Mouse (Mus musculus) megakaryocyte, embryonic 14.5 days (primary cell): ENCODE results near the gene Galnt10. TPM values are rescaled to one million over a fixed set of nuclear protein-coding genes. Genes with fewer than 3 reads are reported as not detected.

ENCODE experiments used
- H3K27me3 ChIP-seq: replicated peaks from 2 replicates; pipeline ENCODE3; 2012; ENCODE audit warnings: inconsistent platforms
- H3K36me3 ChIP-seq: replicated peaks from 2 replicates; pipeline ENCODE3; 2012; ENCODE audit warnings: low read length, inconsistent platforms, mixed read lengths
- H3K4me1 ChIP-seq: 2 replicates; pipeline ENCODE4 v1.6.1; 2012; ENCODE audit warnings: inconsistent platforms
- H3K4me3 ChIP-seq: replicated peaks from 2 replicates; pipeline ENCODE3; 2012; ENCODE audit warnings: moderate library complexity, mild to moderate bottlenecking, inconsistent platforms
- H3K9me3 ChIP-seq: 2 replicates; pipeline ENCODE4 v1.6.1; 2012; ENCODE audit warnings: inconsistent platforms
- FLI1 ChIP-seq: IDR thresholded peaks from 2 replicates; pipeline ENCODE4 v1.6.1; 2012; ENCODE audit warnings: low read length, inconsistent platforms, mixed read lengths
- GATA1 ChIP-seq: IDR thresholded peaks from 3 replicates; pipeline ENCODE4 v1.6.1; 2012; ENCODE audit warnings: mixed read lengths, low read length, inconsistent platforms, borderline replicate concordance
- polyA plus RNA-seq: library from polyadenylated mRNA; stranded (reverse); fragments of >175 nt; gene quantifications from 2 replicates; pipeline ENCODE4 v1.2.3, GENCODE M21; 2012; ENCODE audit warnings: low replicate concordance; ENCODE audit not compliant: insufficient read depth

The Galnt10 gene
- polyA plus RNA-seq, 1 experiment = 0.74 TPM

GRCm38 (mm10) chr11:57696207-57696676 is 51.0 kb downstream of the Galnt10 start:
- Histone ChIP-seq H3K9me3 (no peaks in the 10 kb centered on the region), H3K4me1 (no peaks in the 10 kb centered on the region), H3K27me3 (peaks cover 14% of the 10 kb centered on the region), H3K4me3 (no peak overlapping the region), H3K36me3 (no peaks in the 10 kb centered on the region)
- no peak for TF ChIP-seq FLI1
- no peak for TF ChIP-seq GATA1

- Histone ChIP-seq H3K36me3 (no peaks in the 10 kb centered on the region), H3K4me3 (no peak overlapping the region), H3K9me3 (no peaks in the 10 kb centered on the region), H3K27me3 (peaks cover 14% of the 10 kb centered on the region), H3K4me1 (no peaks in the 10 kb centered on the region)
- no peak for TF ChIP-seq GATA1
- no peak for TF ChIP-seq FLI1
Observed at GRCm38 (mm10) chr11:57696807-57697251, 51.6 kb downstream of the Galnt10 start.

- TF ChIP-seq FLI1 (no peak), GATA1 (no peak)
- Histone ChIP-seq H3K4me1 (no peaks in the 10 kb centered on the region), H3K36me3 (no peaks in the 10 kb centered on the region), H3K27me3 (peaks cover 10% of the 10 kb centered on the region), H3K4me3 (no peak overlapping the region), H3K9me3 (peaks cover 3% of the 10 kb centered on the region)
Observed at GRCm38 (mm10) chr11:57700114-57700513, 54.9 kb downstream of the Galnt10 start.

- Histone ChIP-seq H3K27me3 (peaks cover 9% of the 10 kb centered on the region), H3K4me3 (no peak overlapping the region), H3K4me1 (no peaks in the 10 kb centered on the region), H3K36me3 (no peaks in the 10 kb centered on the region), H3K9me3 (peaks cover 6% of the 10 kb centered on the region)
- TF ChIP-seq FLI1 = no peak
- TF ChIP-seq GATA1 = no peak
Observed at GRCm38 (mm10) chr11:57701193-57701925, 56.1 kb downstream of the Galnt10 start.

- Histone ChIP-seq H3K27me3 (peaks cover 8% of the 10 kb centered on the region), H3K9me3 (peaks cover 6% of the 10 kb centered on the region), H3K4me1 (no peaks in the 10 kb centered on the region; the same call in 1 of the 2 replicates), H3K4me3 (no peak overlapping the region), H3K36me3 (no peaks in the 10 kb centered on the region)
- TF ChIP-seq GATA1 = no peak
- no peak for TF ChIP-seq FLI1
Observed at GRCm38 (mm10) chr11:57701956-57702355, 56.7 kb downstream of the Galnt10 start.

- no peaks in the 10 kb centered on the region for H3K36me3 ChIP-seq
- TF ChIP-seq GATA1 (no peak), FLI1 (no peak)
- H3K27me3 ChIP-seq = peaks cover 4% of the 10 kb centered on the region
- peaks cover 11% of the 10 kb centered on the region for H3K9me3 ChIP-seq
- peaks cover 6% of the 10 kb centered on the region for H3K4me1 ChIP-seq
- no peak overlapping the region for H3K4me3 ChIP-seq
Observed at GRCm38 (mm10) chr11:57706620-57707019, 61.4 kb downstream of the Galnt10 start.

- H3K4me3 ChIP-seq = peak overlapping the region; percentile 42
Observed at GRCm38 (mm10) chr11:57707114-57707798, 62.0 kb downstream of the Galnt10 start.

GRCm38 (mm10) chr11:57708174-57709154 is 63.2 kb downstream of the Galnt10 start:
- H3K4me1 ChIP-seq = peaks cover 6% of the 10 kb centered on the region
- H3K36me3 ChIP-seq = no peaks in the 10 kb centered on the region

More at GRCm38 (mm10) chr11:57707114-57707798, 62.0 kb downstream of the Galnt10 start:
- Histone ChIP-seq H3K9me3 (peaks cover 11% of the 10 kb centered on the region), H3K27me3 (peaks cover 4% of the 10 kb centered on the region), H3K4me1 (peaks cover 6% of the 10 kb centered on the region), H3K36me3 (no peaks in the 10 kb centered on the region)
- TF ChIP-seq FLI1 = no peak

GRCm38 (mm10) chr11:57713960-57714359 is 68.7 kb downstream of the Galnt10 start:
- H3K27me3 ChIP-seq = peaks cover 8% of the 10 kb centered on the region
- H3K4me1 ChIP-seq = no peaks in the 10 kb centered on the region
- no peaks in the 10 kb centered on the region for H3K9me3 ChIP-seq
- no peak overlapping the region for H3K4me3 ChIP-seq
- no peaks in the 10 kb centered on the region for H3K36me3 ChIP-seq
- TF ChIP-seq GATA1 = no peak

More at GRCm38 (mm10) chr11:57708174-57709154, 63.2 kb downstream of the Galnt10 start:
- H3K9me3 ChIP-seq = peaks cover 11% of the 10 kb centered on the region
- peaks cover 4% of the 10 kb centered on the region for H3K27me3 ChIP-seq
- H3K4me3 ChIP-seq = no peak overlapping the region
- no peak for TF ChIP-seq FLI1
- no peak for TF ChIP-seq GATA1
